Mouse (Mus musculus) G1E-ER4 (cell line): ENCODE data around the gene Nav1. TPM values are rescaled to one million over a fixed set of nuclear protein-coding genes. Genes with fewer than 3 reads are reported as not detected.

ENCODE experiments used
- GATA1 ChIP-seq: IDR thresholded peaks from one replicate; pipeline ENCODE4 v1.8.0; 2012; ENCODE audit warnings: low read length, inconsistent platforms
- polyA plus RNA-seq: library from polyadenylated mRNA; stranded (reverse); fragments of >175 nt; gene quantifications from 2 replicates; pipeline ENCODE4 v1.2.3, GENCODE M21; 2012

The Nav1 gene
- polyA plus RNA-seq, 1 experiment: 0.06 TPM

DNA sequence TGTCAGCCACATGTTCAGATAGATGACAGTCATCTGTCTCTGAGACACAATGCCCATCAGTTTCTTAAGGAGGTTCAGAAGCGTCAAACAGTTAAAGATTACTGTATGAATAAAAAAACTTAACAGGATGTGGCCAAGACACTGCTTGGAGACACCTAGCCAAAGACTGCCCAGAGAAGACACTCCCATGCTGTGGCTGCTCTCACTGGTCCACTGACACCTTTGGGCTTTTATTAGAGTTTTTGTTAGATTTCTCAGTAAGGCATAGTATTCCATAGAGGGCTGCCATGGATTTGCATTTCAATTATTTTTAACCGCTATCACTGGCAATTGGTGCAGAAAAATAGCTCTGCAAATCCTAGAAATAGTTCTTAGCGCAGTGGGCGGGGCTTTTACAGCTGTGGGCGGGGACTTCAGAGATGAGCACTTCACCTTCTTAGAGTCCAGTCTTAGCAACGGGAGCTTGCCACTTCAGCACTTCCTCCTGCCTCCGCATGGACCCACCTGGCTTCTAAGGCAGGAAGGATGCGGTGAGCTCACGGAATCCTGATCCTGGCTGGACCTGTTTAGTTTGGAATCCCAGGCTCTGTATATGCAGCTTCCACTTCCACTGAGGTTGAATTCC lies 12.7 kb downstream of the Nav1 start:
- TF ChIP-seq GATA1: no peak

GRCm38 (mm10) chr1:135593560-135594278 lies 13.4 kb downstream of the Nav1 start:
- no peak for TF ChIP-seq GATA1

DNA sequence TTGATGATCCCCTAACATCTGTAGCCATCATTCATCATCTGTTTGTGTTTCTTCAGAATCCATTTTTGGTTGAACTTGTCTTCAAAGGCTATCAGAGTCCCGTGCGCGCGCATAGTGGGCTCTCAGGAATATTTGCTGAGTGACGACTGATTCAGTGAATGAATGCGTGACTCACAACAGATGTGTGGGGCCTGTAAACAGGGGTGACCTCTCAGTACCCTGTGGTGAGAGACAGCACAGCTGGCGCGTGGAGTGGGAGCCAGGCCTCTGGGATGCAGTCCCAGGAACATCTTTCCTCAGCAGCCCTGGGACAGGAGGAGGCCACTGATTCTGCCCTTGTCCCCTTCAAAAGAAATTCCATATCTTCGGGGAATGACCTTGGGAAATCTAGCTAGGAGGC lies 16.3 kb downstream of the Nav1 start:
- no peak for TF ChIP-seq GATA1

GRCm38 (mm10) chr1:135588973-135589372 lies 18.1 kb downstream of the Nav1 start:
- TF ChIP-seq GATA1: no peak

DNA sequence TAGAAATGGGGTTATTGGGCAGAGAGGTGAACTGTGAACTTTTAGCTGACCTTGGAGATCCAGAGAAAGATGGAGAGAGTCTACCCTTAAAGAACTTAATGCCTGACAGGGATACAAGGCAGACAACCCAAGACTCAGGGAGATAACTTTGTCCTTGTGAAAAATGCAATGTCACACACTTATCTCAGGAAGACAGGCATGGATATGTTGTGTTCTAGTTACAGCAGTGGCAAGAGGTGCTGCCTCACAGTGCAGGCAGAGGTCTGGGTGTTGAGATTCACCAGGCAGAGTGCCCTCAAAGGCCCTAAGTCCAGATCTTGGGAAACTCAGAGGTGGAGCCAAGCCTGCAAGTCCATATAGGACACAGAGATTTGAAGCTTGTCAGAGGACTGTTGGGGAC lies 20.2 kb downstream of the Nav1 start:
- TF ChIP-seq GATA1: no peak

DNA sequence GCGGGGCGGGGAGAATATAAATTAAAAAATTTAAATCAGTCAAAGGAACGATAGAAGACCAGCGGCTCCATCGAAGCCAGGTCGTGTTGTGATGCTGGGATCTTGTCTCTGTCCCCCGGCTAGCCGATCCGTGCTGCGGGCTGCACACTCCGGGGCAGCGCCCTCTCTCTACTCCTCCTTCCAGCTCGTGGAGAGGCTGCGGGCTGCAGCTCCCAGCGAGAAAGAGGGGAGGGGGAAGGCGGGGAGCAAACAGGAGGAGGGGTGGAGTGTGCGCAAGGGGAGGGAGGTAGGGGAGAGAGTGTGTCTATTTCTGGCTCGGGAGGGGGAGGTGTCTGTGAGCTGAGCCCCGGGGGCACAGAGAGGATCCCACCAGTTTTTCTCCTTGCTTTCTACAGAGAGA lies 21.5 kb downstream of the Nav1 start:
- TF ChIP-seq GATA1: no peak

- TF ChIP-seq GATA1: no peak
Measured at GRCm38 (mm10) chr1:135584587-135585541, 22.2 kb downstream of the Nav1 start.

GRCm38 (mm10) chr1:135583678-135584515 lies 23.2 kb downstream of the Nav1 start:
- no peak for TF ChIP-seq GATA1

DNA sequence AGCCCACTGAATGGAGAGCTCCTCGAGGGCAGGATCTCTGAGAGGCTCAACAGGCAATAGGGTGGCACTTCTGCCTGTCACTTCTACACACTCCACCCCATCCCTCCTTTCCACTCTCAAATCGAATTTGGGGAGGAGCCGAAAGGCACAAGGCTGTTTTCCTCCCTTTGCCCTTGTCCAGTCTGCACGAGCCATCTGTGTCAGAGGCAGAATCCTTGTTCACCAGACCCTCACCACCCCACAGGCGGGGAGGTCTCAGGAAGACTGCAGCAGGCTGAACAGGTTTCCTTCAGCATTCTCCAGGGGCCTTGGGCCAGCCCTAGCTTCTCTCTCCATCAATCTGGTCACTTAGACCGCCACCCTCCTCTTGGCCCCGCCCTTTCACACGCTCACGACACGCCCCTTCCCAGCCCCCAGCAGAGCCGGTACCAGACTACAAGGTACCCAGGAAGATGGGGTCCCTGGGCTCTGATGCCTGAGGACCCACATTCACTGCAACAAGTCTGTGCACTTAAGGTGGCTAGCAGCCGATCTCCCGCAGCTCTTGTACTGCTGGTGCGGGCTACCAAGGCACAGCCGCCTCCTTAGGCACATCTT lies 23.9 kb downstream of the Nav1 start:
- no peak for TF ChIP-seq GATA1

GRCm38 (mm10) chr1:135581001-135581400 lies 26.1 kb downstream of the Nav1 start:
- TF ChIP-seq GATA1: no peak

GRCm38 (mm10) chr1:135579111-135579510 lies 28.0 kb downstream of the Nav1 start:
- no peak for TF ChIP-seq GATA1

- TF ChIP-seq GATA1: no peak
Measured at GRCm38 (mm10) chr1:135577793-135578192, 29.3 kb downstream of the Nav1 start.

- no peak for TF ChIP-seq GATA1
Measured at GRCm38 (mm10) chr1:135575393-135575792, 31.7 kb downstream of the Nav1 start.

DNA sequence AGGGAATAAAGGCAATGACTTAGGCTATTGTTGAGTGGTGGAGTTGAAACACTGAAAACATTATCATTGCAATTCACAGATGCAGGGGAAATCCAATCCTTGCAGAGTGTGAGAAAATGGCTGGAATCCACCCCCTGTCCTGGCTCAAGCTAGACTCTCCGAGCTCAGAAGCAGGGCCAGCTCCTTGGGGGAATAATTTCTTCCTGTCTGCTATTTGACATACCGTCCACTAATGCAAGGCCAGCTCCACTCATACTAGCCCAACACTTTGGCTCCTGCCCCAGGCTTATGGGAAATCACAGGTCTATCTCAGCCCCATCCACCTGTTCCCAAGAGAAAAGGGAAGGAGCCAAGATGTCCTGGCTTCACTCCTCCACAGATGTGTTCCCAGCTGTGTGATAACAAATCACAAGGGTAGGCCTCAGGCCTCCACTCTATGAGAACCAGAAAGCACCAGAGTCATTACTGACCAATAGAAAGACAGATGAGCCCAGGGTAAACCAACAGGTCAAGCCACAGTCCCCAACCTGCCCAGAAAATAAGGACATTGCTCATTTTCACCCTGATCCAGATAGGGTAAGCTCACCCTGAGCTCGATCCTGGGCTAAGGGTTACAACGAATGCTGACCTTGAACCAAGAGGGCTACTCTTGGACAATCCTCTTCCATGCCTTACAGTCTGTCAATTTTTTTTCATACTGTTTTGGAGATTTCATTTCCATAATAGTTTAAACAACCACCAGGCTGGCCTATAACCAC lies 32.5 kb downstream of the Nav1 start:
- no peak for TF ChIP-seq GATA1
